Mouse (Mus musculus) left cerebral cortex, adult 18-20 months (tissue): ENCODE results near the gene Ackr3. TPM values are rescaled to one million over a fixed set of nuclear protein-coding genes. Genes with fewer than 3 reads are reported as not detected.

ENCODE experiments used
- DNase-seq, 2 experiments: peaks; one replicate each; pipeline ENCODE4 v3.0.0; 2021 to 2022; ENCODE audit warnings: low spot score in 2 of 2, mixed read lengths in 1 of 2
- long read RNA-seq, 2 experiments: library from polyadenylated mRNA; stranded (forward); transcript quantifications; one replicate each; pipeline ENCODE4 v2.0.0; 2021
- total RNA-seq, 2 experiments: library from RNA; stranded (reverse); gene quantifications; 2 replicates each; pipeline ENCODE4 v1.2.3; 2021

Gene Ackr3
- 1 to 10 TPM; 7.2 to 7.8 TPM for total RNA-seq
- long read RNA-seq, experiment 1, transcript Ackr3-201 (2 exons, 3,065 nt): major isoform, 21 of 24 reads
- long read RNA-seq, experiment 1, partial matches to known transcripts: 0 of 24 reads
- long read RNA-seq, experiment 1, other reads (novel, unspliced or antisense): 3 of 24 reads
- long read RNA-seq, experiment 2, transcript Ackr3-201 (2 exons, 3,065 nt): major isoform, 8 of 8 reads
- long read RNA-seq, experiment 2, partial matches to known transcripts: 0 of 8 reads
- long read RNA-seq, experiment 2, other reads (novel, unspliced or antisense): 0 of 8 reads

GRCm38 (mm10) chr1:90203783-90204690 is at the start of gene Ackr3:
Gene Ackr3 (plus strand): TSS chr1:90203980.
- DNase-seq: peak; percentile 78 to 82

- no peak for DNase-seq
These were observed 47.2 kb upstream of the Ackr3 start for GRCm38 (mm10) chr1:90156589-90156988.

DNA sequence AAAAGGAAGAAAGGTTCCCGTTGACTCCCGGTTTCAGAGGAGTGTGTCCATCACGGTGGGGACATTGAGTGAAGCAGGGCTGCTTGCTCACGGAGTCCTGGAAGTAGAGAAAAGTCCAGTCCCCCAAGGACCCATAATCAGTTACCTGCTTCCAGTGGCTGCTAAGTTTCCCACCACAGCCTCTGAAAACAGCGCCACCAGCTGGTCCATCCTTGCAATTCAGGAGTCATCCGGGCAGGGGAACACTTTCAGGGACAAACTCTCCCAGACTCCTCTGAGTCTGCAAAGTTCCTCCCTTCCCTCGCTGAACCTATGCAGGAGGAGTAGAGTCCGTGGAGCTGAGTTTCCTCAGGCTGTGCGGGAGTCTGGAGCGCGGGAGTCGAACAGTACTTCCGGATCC is 43.9 kb upstream of the Ackr3 start:
- DNase-seq: no peak

GRCm38 (mm10) chr1:90161623-90162022 is 42.2 kb upstream of the Ackr3 start:
- no peak for DNase-seq

GRCm38 (mm10) chr1:90162379-90162857 is 41.4 kb upstream of the Ackr3 start:
- DNase-seq: no peak

DNA sequence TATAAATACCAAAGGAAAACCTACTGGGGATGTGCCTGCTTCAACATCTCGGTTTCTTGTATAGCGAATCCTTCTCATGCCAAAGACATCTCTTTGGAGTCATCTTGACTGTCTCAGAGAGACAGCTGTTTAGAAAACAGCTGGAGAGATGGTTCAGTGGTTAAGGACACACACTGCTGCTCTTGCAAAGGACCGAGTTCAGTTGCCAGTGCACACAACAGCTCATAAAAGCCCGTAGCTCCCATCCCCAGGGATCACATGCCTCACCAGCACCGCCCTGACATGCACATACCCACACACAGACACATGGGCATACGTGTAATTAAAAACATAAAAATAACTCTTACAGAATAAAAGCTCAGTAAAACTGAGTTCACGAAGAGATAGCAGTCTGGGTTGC is 40.6 kb upstream of the Ackr3 start:
- DNase-seq: no peak

- DNase-seq: no peak
These were observed 39.5 kb upstream of the Ackr3 start for GRCm38 (mm10) chr1:90164319-90164718.

GRCm38 (mm10) chr1:90174338-90174737 is 29.4 kb upstream of the Ackr3 start:
- DNase-seq: no peak

DNA sequence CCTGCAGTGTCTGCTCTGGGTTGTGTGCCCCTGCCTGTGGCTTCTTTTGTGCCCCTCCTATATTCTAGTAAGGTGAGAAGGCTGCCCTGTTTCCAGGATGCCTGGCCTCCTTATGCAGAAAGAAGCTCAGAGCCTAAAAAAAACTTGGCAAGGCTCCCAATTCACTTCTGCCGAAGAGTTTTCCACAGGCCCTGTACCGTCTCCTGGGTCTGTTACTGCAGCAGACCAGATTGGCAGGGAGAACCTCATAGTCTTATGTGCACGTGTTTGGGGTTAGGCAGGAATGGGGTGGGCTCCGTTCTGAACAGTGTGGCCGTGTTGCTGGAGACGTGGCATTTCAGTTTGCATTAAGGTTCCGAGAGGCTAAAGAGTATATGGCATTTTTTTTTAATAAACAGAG is 27.6 kb upstream of the Ackr3 start:
- DNase-seq: no peak

GRCm38 (mm10) chr1:90177565-90177964 is 26.2 kb upstream of the Ackr3 start:
- no peak for DNase-seq

DNA sequence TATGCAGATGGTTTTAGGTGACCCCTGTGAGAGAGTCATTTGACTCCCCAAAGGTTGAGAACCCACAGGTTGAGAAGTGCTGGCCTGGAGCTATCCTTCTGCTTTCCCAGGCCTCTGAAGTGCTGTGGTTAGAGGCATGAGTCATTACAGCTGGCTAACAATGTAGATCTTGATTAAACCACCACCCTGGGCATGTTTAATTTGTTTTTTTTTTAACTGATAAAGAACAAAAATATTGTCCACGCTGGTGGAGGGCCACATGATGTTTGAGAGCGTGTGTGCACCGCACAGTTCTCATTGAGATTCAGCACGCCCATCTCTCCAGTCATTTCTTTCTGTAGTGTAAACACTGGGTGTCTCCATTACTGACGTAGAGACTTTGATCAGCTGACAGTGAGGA is 25.8 kb upstream of the Ackr3 start:
- no peak for DNase-seq

- no peak for DNase-seq
These were observed 23.3 kb upstream of the Ackr3 start for GRCm38 (mm10) chr1:90180479-90180878.

- DNase-seq: no peak
These were observed 22.6 kb upstream of the Ackr3 start for GRCm38 (mm10) chr1:90180966-90181699.

- DNase-seq: no peak
These were observed 21.3 kb upstream of the Ackr3 start for GRCm38 (mm10) chr1:90182521-90182920.

GRCm38 (mm10) chr1:90183602-90184001 is 20.2 kb upstream of the Ackr3 start:
- DNase-seq: no peak

GRCm38 (mm10) chr1:90186173-90186572 is 17.6 kb upstream of the Ackr3 start:
- no peak for DNase-seq

GRCm38 (mm10) chr1:90186874-90187273 is 16.9 kb upstream of the Ackr3 start:
- no peak for DNase-seq

- DNase-seq: no peak
These were observed 14.7 kb upstream of the Ackr3 start for GRCm38 (mm10) chr1:90189046-90189445.

DNA sequence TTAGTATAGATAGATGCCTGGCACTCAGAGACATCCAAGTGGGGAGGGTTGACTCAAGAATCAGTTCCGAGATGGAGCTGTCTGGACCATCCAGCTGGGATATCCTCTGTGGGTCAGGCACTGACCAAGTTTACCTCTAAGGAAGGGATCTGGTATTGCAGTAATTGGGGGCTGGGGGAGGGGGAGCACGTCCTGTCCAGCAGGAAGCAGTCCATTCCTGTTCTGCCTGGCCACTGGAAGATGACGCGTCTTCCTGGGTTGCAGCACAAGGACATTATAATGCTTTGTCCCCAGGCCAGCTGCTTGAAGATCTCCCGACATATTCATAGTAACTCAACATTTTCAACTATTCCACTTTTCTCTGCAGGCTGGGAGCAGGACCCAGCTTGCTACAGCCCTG is 2.5 kb upstream of the Ackr3 start:
- no peak for DNase-seq

GRCm38 (mm10) chr1:90201655-90202054 is 2.1 kb upstream of the Ackr3 start:
- no peak for DNase-seq

GRCm38 (mm10) chr1:90202207-90202978 is 1.4 kb upstream of the Ackr3 start:
- peak; percentile 12 to 28 for DNase-seq
